Mouse (Mus musculus): ENCODE results near the gene Glrp1.

Gene Glrp1

GRCm38 (mm10) chr1:88459655-88460054 lies 50.2 kb downstream of the Glrp1 start:
- DNase-seq, result no peak

- DNase-seq, result no peak
Observed at GRCm38 (mm10) chr1:88459196-88459595, 50.7 kb downstream of the Glrp1 start.

DNA sequence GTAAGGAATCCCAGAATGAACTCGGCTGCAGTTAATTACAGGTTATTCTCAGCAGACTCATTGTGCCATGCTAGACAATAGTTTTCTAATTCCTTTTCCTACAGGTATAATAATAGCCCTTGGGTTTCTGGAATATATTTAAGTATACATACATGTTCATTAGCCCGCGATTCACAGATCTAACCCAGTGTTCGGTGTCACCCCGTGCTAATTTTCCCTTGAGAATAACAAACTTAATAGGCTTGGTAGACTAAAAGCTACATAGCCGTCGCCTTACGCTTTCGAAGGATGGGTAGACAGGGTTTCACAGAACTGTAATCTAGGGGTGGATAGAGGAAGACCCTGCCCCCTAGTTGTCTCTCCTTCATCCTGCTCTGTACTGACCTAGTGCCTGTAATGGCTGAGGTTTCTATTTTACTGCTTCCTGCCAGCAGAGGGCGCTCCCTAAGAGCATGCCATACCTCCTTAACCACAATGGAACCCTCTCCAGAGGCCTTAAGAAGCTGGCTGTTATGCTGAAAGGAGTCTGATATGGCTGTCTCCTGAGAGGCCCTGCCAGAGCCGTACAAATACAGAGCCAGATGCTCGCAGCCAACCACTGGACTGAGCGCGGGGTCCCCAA lies 53.3 kb downstream of the Glrp1 start:
- peak; percentile 86 for DNase-seq

GRCm38 (mm10) chr1:88455761-88456160 lies 54.1 kb downstream of the Glrp1 start:
- DNase-seq, result no peak

DNA sequence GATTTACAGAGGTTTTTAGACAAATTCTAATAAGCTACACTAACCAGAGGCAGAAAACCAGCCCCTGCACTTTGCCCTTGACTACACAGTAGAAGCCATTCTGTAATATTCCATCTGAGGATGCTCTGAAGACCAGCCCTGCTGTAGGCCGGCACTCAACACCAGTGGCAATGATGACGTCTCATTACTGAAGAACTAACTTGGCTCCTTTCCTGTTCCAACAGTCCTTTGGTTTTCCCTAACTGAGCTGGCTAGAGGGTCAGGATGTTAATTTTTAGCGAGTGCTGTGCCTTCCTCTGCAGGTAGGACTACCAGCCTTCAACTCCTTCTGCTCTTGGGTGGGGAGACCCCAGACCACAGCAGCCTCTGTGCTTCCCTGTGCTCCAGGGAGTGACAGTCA lies 55.2 kb downstream of the Glrp1 start:
- DNase-seq, result no peak

DNA sequence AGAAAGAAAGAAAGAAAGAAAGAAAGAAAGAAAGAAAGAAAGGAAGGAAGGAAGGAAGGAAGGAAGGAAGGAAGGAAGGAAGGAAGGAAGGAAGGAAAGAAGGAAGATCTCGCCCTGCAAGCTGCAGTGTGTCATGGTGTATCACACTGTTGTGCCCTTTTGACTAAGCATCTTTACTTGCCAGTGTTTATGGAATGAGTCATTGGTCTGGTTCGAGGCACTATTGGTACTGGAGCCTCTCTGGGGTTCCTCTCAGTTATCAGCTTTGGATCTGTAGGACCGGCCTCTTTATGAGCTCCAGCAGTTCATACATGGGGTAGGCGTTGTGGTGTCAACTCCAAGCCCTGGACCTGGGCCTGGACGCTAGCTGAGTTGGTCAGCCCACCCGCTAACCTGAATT lies 57.7 kb downstream of the Glrp1 start:
- DNase-seq, result no peak

DNA sequence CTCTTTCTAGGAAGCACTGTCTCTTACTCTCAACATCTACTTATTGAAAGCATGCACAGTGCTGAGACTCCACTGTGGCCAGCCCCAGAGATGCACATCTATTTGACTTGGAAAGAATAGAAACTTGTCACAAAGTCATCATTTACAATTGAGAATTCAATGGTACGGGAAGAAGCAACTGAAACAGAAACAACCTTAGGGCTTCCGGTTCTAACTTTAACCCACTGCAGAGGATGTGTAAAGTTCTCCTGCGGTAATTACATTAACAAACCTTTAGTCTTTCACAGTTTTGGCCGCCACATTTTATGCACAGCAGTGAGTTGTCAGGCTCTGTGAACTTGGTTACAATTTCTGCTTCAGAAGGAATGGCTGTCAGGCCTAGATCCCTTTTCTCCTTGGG lies 59.2 kb downstream of the Glrp1 start:
- no peak for DNase-seq

All from lung, postnatal 14 days (tissue).